Mouse (Mus musculus): ENCODE results near the gene Mrpl52. TPM values are rescaled to one million over a fixed set of nuclear protein-coding genes. Genes with fewer than 3 reads are reported as not detected.

Mrpl52 gene
- polyA plus RNA-seq, 1 experiment from 2014 or later, result 273 TPM

DNA sequence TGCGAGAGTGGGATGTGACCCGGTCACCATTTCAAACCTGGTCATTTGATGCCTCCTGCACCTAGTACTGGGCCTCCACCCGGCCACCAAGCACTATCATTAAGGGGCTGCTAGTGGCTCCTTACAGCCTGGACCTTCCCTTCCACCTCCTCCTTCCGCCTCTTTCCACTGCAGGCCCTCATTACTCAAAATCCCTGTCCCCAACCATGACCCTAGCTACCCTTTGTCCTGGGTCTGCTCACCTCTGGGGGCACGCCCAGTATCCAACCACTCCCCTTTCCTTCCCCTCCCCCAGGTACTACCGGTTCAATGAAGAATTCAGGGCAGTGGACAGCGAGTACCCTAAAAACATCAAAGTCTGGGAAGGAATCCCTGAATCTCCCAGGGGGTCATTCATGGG lies 12.9 kb downstream of the Mrpl52 start:
- peaks cover 12% of the 10 kb centered on the region for H3K4me1 ChIP-seq
- no peak overlapping the region for H3K27ac ChIP-seq
- H3K9me3 ChIP-seq, result no peaks in the 10 kb centered on the region
- no peak overlapping the region for H3K9ac ChIP-seq
- no peak for ATAC-seq (ENCODE audit: insufficient read depth, low FRiP score, low read depth)
- no peak overlapping the region for H3K4me3 ChIP-seq (replicated peaks)
- H3K36me3 ChIP-seq, result peaks cover 41% of the 10 kb centered on the region
- H3K27me3 ChIP-seq (replicated peaks), result no peaks in the 10 kb centered on the region
- 69% methylated on average over 7 of the region's 7 CpGs for WGBS
- no peak overlapping the region for H3K4me2 ChIP-seq

DNA sequence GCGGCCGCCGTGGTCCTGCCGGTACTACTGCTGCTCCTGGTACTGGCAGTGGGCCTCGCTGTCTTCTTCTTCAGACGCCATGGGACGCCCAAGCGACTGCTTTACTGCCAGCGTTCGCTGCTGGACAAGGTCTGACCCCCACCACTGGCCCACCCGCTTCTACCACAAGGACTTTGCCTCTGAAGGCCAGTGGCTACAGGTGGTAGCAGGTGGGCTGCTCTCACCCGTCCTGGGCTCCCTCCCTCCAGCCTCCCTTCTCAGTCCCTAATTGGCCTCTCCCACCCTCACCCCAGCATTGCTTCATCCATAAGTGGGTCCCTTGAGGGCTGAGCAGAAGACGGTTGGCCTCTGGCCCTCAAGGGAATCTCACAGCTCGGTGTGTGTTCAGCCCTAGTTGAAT lies 13.8 kb downstream of the Mrpl52 start:
- peaks cover 41% of the 10 kb centered on the region for H3K36me3 ChIP-seq
- ATAC-seq (ENCODE audit: insufficient read depth, low FRiP score, low read depth), result no peak
- H3K4me1 ChIP-seq, result peaks cover 11% of the 10 kb centered on the region; the same call in 1 of the 2 replicates
- WGBS, result 86% methylated on average over 14 of the region's 14 CpGs
- H3K4me2 ChIP-seq, result no peak overlapping the region
- no peaks in the 10 kb centered on the region for H3K9me3 ChIP-seq
- no peak overlapping the region for H3K27ac ChIP-seq
- H3K9ac ChIP-seq, result no peak overlapping the region
- no peak overlapping the region for H3K4me3 ChIP-seq (replicated peaks)
- no peaks in the 10 kb centered on the region for H3K27me3 ChIP-seq (replicated peaks)

DNA sequence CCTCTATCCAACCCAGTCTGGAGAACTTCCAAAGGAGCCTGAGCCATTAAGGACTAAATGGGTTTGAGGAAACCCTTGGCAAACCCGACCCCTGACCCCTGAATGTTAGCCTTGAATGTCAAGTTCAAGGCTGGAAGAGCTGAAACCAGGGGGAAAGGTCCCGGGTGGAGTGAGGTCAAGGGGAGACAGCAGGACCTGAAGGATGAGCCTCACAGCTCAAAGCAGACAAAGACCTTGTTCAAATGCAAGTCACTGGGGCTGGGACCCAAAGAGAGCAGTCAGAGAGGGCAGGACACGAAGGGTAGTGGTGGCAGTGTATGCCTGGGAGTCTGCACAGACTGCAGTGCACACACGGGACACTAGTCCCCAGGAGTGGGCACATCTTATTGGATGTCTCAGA lies 14.7 kb downstream of the Mrpl52 start:
- ATAC-seq (ENCODE audit: insufficient read depth, low FRiP score, low read depth), result no peak
- Histone ChIP-seq H3K9me3 (no peaks in the 10 kb centered on the region), H3K36me3 (peaks cover 39% of the 10 kb centered on the region), H3K27ac (no peak overlapping the region), H3K4me3 (replicated peaks) (no peak overlapping the region), H3K4me1 (peaks cover 11% of the 10 kb centered on the region; the same call in 1 of the 2 replicates), H3K27me3 (replicated peaks) (no peaks in the 10 kb centered on the region), H3K4me2 (no peak overlapping the region), H3K9ac (no peak overlapping the region)
- WGBS, result 68% methylated on average over 4 of the region's 4 CpGs

DNA sequence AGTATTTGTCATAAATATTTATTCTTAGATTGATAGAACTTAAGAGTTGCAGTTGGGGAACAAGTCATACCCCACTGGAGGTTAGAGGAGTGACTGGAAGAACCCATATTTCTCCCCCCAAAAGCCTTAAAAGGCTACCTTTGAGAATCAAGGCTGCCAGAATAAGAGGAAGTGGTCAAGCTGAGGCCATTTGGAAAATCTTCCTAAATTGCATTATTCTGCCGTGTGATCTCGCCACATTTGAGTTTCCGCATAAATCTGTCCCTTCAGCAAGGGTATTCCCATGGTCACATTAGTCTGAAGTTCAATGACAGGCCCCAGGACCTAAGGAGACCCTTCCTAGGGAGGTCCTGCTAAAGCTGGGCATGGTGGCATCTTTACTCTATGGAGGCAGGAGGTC lies 15.8 kb downstream of the Mrpl52 start:
- Histone ChIP-seq H3K4me3 (replicated peaks) (no peak overlapping the region), H3K27ac (peak overlapping the region; percentile 90; the same call in 1 of the 2 replicates), H3K4me1 (peaks cover 11% of the 10 kb centered on the region; the same call in 1 of the 2 replicates), H3K9ac (no peak overlapping the region), H3K9me3 (no peaks in the 10 kb centered on the region), H3K36me3 (peaks cover 29% of the 10 kb centered on the region), H3K27me3 (replicated peaks) (no peaks in the 10 kb centered on the region), H3K4me2 (no peak overlapping the region)
- 0 out of 2 replicates have a peak, but pooled peaks have one; percentile 21 for ATAC-seq (ENCODE audit: insufficient read depth, low FRiP score, low read depth)
- 79% methylated on average over 3 of the region's 3 CpGs for WGBS

DNA sequence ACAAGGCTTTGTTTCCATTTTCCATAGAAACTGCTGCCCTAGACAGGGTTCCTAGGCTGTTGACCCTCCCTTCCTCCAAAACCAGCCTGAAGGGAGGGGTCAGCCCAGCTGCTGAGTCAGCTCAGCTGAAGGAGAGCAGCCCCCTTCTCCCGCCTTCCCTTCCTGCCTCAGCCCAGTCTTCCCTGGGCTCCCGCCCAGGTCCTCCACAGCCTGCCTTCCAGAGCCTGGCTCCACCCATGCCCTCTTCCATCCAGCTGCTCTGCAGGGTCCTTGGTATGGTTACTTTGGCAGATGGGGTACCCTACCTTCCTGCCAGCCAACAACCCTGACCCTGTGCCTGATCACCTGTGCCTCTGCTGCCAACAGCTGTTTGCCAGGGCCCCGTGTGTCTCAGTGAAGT lies 16.5 kb downstream of the Mrpl52 start:
- Histone ChIP-seq H3K4me3 (replicated peaks) (no peak overlapping the region), H3K4me1 (peaks cover 11% of the 10 kb centered on the region; the same call in 1 of the 2 replicates), H3K9me3 (no peaks in the 10 kb centered on the region), H3K27ac (peak overlapping the region; percentile 90), H3K4me2 (no peak overlapping the region), H3K9ac (no peak overlapping the region), H3K27me3 (replicated peaks) (no peaks in the 10 kb centered on the region), H3K36me3 (peaks cover 25% of the 10 kb centered on the region)
- peak; percentile 61; the same call in 1 of the 2 replicates for ATAC-seq (ENCODE audit: insufficient read depth, low FRiP score, low read depth)
- 21% methylated on average over 3 of the region's 3 CpGs for WGBS

DNA sequence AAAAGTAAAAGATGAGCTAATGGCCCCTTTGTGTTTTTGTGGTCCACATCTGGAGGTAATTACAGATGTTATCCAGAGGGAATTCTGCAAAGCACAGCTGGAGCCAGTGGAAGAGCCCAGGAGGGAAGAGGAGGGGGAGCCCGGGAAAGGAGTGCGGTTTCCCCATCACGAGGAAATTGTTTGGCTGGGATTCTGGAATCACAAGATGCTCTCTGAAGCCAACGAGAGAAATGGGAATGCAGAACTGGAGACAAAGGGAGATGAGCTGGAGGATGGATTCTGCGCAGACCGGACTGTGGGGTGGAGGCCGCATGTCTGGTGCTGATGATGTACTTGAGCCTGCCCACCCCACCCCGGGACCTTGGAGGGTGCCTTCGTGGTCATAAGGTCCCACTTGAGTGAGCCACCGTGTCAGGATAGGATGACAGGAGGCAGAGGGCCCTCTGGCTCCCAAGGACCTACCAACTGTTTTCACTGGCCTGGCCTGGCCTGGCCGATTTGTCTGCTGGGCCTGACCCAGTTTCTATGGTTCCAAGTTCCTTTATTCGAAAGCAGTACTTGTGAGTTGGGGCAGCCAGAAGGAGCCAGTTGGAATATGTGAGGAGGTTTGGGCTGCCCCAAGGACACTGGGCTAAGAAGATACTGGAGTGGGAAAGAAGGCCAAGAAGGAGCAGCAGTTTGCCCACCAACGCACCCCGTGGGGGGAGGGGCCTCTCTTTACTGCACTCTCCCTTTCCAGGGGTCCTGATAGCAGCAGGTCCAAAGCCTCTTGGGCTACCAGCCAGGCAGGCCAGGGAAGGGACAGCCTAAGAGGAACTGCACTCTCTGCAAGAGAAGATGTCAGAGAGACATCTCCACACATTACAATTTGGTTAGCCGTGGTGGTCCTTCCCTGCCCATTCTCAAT lies 17.3 kb downstream of the Mrpl52 start:
- ATAC-seq (ENCODE audit: insufficient read depth, low FRiP score, low read depth), result peak; percentile 15; the same call in 1 of the 2 replicates
- peaks cover 11% of the 10 kb centered on the region; the same call in 1 of the 2 replicates for H3K4me1 ChIP-seq
- H3K27me3 ChIP-seq (replicated peaks), result no peaks in the 10 kb centered on the region
- H3K4me2 ChIP-seq, result no peak overlapping the region
- WGBS, result 65% methylated on average over 15 of the region's 15 CpGs
- no peaks in the 10 kb centered on the region for H3K9me3 ChIP-seq
- H3K9ac ChIP-seq, result no peak overlapping the region
- no peak overlapping the region for H3K4me3 ChIP-seq (replicated peaks)
- H3K27ac ChIP-seq, result peak overlapping the region; percentile 90
- peaks cover 18% of the 10 kb centered on the region for H3K36me3 ChIP-seq

DNA sequence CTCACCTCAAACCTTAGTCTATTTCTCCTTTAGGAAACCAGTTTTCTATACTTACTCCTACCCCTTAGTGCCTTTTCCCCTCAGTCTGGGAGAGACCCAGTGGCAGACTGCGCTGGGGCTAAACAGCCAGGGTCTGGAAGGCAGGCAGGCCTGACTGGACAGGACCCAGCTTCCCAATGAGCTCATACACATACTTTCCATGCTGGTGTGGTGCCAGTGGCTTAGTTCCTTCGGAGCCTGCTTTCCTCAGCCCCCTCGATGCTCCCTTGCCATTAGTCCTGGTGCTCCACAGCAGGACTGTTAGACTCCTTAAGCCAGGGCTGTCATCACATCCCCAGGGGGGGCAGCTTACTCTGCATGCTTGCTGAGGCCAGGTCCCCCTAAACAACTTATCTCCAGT lies 18.8 kb downstream of the Mrpl52 start:
- Histone ChIP-seq H3K9ac (no peak overlapping the region), H3K4me2 (no peak overlapping the region), H3K9me3 (no peaks in the 10 kb centered on the region), H3K4me3 (replicated peaks) (no peak overlapping the region), H3K27ac (no peak overlapping the region), H3K27me3 (replicated peaks) (no peaks in the 10 kb centered on the region), H3K36me3 (peaks cover 2% of the 10 kb centered on the region), H3K4me1 (peaks cover 11% of the 10 kb centered on the region; the same call in 1 of the 2 replicates)
- WGBS, result 51% methylated on average over 3 of the region's 3 CpGs
- no peak; the same call in 1 of the 2 replicates for ATAC-seq (ENCODE audit: insufficient read depth, low FRiP score, low read depth)

DNA sequence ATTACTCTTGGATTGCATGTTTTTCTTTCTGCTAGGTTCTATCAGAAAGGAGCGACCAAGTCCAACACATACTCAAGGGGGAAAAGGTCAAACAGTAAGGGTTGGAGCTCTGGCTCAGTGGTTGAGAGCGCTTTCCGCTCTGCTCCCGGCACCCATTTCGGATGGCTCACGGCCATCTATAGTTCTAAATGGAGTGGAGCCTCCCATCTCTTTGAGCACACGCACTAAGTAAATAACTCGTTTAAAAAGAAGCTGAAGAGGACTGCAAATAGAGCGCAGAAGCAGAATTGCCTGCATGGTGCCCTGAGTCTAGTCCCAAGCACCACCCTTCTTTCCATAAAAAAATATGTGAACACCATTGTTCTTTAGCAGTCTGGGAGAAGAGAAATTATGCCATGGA lies 26.9 kb downstream of the Mrpl52 start:
- no peak for ATAC-seq (ENCODE audit: insufficient read depth, low FRiP score, low read depth)
- 67% methylated on average over 9 of the region's 9 CpGs for WGBS

DNA sequence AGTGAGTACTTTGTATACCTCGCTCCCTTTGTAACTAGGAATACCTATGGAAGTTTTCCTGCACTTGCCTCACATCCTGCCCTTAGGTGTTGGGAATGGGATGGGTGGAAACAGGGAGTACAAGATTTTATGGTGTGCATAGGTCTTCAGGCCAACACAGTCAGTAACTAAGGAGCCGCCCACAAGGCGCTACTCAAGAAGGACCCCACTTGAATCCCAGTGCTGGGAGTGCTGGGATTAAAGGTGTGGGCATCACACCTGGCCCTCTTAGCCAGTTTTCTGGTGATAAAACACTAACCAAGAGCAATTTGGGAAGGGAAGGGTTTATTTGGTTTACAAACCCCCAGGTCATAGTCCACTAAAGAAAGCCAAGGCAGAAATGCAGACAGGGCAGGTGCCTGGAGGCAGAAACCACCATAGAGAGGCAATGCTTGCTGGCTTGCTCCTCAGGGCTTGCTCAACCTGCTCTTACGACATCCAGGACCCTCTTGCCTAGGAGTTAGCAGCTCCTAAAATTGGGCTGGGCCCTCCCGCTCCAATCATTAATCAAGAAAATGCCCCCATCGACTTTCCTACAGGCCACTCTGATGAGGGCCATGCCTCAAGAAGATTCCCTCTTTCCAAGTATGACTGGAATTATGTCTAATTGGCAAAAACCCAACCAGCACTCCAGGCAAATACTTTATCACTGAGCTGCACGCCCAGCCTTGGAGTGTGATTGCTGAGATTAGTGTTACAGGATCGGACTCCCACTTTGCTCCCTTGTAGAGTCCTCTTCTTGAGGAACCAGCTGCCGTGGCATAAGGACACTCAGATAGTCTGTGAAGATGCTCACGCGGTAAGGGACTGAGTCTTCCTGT lies 28.2 kb downstream of the Mrpl52 start:
- Histone ChIP-seq H3K9me3 (no peaks in the 10 kb centered on the region), H3K4me2 (no peak overlapping the region), H3K4me1 (no peaks in the 10 kb centered on the region), H3K27me3 (replicated peaks) (no peaks in the 10 kb centered on the region), H3K9ac (no peak overlapping the region), H3K36me3 (no peaks in the 10 kb centered on the region), H3K27ac (no peak overlapping the region), H3K4me3 (replicated peaks) (no peak overlapping the region)
- peak; percentile 39; the same call in 1 of the 2 replicates for ATAC-seq (ENCODE audit: insufficient read depth, low FRiP score, low read depth)
- 67% methylated on average over 11 of the region's 11 CpGs for WGBS

More for the DNA sequence above, 26.9 kb downstream of the Mrpl52 start:
- Histone ChIP-seq H3K27ac (no peak overlapping the region), H3K36me3 (no peaks in the 10 kb centered on the region), H3K4me2 (no peak overlapping the region), H3K9ac (no peak overlapping the region), H3K9me3 (no peaks in the 10 kb centered on the region), H3K27me3 (replicated peaks) (no peaks in the 10 kb centered on the region), H3K4me3 (replicated peaks) (no peak overlapping the region), H3K4me1 (no peaks in the 10 kb centered on the region)

DNA sequence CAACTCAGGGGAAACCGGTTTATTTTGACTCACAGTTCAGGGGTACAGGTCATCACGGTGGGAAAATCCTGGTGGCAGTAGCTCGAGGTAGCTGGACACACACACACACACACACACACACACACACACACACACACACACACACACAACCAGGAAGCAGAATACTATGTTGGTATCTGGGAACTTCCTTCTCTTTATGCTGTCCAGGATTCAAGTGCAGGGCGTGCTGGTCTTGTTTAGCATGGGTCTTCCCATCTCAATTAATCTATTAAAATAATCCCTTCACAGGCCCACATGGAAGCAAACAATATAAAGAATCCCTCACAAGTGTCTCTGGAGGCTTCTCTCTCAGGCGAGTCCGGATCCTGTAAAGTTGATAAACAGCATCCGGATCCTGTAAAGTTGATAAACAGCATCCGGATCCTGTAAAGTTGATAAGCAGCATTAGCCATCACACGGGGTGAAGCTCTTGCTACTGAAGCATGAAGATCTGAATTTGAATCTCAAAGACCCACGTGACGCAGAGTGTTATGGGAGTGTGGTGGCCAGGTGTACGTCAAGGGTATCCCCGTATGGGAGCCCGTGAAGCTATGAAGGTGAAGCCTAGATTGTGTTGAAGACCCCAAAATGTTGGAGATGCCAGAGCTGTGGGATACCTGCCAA lies 31.3 kb downstream of the Mrpl52 start:
- H3K36me3 ChIP-seq, result no peaks in the 10 kb centered on the region
- no peak for ATAC-seq (ENCODE audit: insufficient read depth, low FRiP score, low read depth)
- no peaks in the 10 kb centered on the region for H3K4me1 ChIP-seq
- no peaks in the 10 kb centered on the region for H3K27me3 ChIP-seq (replicated peaks)
- H3K27ac ChIP-seq, result no peak overlapping the region
- H3K4me3 ChIP-seq (replicated peaks), result no peak overlapping the region
- no peak overlapping the region for H3K9ac ChIP-seq
- H3K4me2 ChIP-seq, result no peak overlapping the region
- no peaks in the 10 kb centered on the region for H3K9me3 ChIP-seq
- 83% methylated on average over 14 of the region's 14 CpGs for WGBS

DNA sequence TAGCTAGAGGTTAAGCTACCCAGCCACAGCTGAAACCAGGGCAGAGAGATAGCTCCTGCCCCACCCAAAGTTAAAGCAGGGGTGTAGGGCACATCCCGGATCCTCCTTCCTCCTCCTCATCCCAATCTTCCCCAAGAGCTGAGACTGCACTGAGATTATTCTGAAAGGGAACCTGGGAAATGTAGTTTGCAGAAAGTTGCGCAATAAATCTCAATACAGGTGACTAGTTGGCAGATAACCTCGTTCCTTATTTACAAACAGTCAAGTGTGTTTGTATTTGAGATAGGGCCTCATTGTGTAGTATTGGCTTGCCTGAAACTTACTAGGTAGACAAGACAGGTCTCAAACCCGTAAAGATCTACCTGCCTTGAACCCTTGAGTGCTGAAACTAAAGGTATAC lies 35.4 kb downstream of the Mrpl52 start:
- ATAC-seq (ENCODE audit: insufficient read depth, low FRiP score, low read depth), result no peak
- Histone ChIP-seq H3K27me3 (replicated peaks) (no peaks in the 10 kb centered on the region), H3K36me3 (no peaks in the 10 kb centered on the region), H3K4me3 (replicated peaks) (no peak overlapping the region), H3K9ac (no peak overlapping the region), H3K27ac (no peak overlapping the region), H3K4me1 (no peaks in the 10 kb centered on the region), H3K4me2 (no peak overlapping the region), H3K9me3 (no peaks in the 10 kb centered on the region)
- 59% methylated on average over 4 of the region's 4 CpGs for WGBS
